Mouse (Mus musculus) ES-Bruce4 (cell line): ENCODE data around the gene H2-Ab1.

Experiments
- CTCF ChIP-seq: IDR thresholded peaks from one replicate; pipeline ENCODE4 v1.8.1; 2011; ENCODE audit warnings: low read depth, low read length
- POLR2A ChIP-seq: IDR thresholded peaks from one replicate; pipeline ENCODE4 v1.8.1; 2011; ENCODE audit warnings: low read length; ENCODE audit not compliant: insufficient read depth

DNA sequence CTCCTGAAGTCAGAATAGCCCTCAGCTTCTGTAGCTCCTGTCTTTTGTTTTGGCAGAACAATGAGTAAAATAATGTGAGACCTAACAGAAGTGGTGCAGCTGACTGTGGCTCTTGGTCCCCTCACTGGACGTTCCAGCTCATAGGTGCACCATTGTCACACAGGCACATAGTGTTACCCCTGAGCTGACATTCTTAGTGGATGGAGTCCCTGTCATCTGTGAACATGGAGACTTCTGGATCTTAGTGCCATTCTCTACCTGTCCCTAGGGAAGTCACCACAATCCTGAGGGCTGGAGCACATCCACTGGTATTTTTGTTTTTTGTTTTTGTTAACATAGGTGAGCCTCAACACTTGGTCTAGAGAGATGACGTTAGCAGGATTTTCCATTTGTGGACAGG, 13.5 kb downstream of the H2-Ab1 start:
- TF ChIP-seq POLR2A (no peak), CTCF (no peak)
